In the genomic region with DNA sequence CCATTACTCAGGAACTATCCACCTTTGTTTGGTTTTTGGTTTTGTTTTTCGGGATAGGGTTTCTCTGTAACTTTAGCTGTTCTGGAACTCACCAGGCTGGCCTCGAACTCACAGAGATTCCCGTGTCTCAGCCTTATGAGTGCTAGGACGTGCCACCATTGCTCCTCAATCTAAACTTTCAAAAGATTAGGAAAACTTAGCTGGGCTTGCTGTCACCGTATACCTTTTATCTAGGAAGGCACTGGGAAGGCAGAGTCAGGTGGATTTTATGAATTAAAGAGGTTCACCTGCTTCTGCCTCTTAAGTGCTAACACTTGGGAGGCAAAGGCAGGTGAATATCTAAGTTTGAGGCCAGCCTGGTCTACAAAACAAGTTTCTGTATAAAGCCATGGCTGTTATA, we compare ENCODE assay signal across 8 mouse cellular contexts. TPM values are rescaled to one million over a fixed set of nuclear protein-coding genes. Genes with fewer than 3 reads are reported as not detected.
DNase-seq lines count a peak whose midpoint lies in the region; ATAC-seq and TF ChIP-seq lines count a peak whose summit lies in the region.

No protein-coding gene starts in this region.

- no peaks in the 10 kb centered on the region for H3K9me3 ChIP-seq in kidney, embryonic 15.5 days (replicated peaks)
- no peaks in the 10 kb centered on the region for H3K9me3 ChIP-seq in hindbrain, embryonic 14.5 days (ENCODE audit: control insufficient read depth, low read length)
- H3K9me3 ChIP-seq in midbrain, embryonic 14.5 days (ENCODE audit: control insufficient read depth, low read length), result no peaks in the 10 kb centered on the region

- peak overlapping the region; percentile 99 for H3K27ac ChIP-seq in kidney, embryonic 15.5 days
- H3K27ac ChIP-seq in cortical plate, adult 2 months (ENCODE audit: insufficient read depth, low read length), result 0 out of 2 replicates have a peak overlapping the region, but pooled peaks have one; percentile 97
- peak overlapping the region; percentile 99 for H3K27ac ChIP-seq in hindbrain, embryonic 14.5 days
- peak overlapping the region; percentile 95 for H3K27ac ChIP-seq in midbrain, embryonic 14.5 days (replicated peaks; ENCODE audit: low read depth, low read length)

- no peak for DNase-seq in kidney, adult 8-10 months
- DNase-seq in hindbrain, embryonic 14.5 days (ENCODE audit: low spot score), result no peak
- DNase-seq in midbrain, embryonic 14.5 days, result no peak
- DNase-seq in cerebellum, adult 11-12 months, result no peak
- DNase-seq in layer of hippocampus, adult 18-20 months (ENCODE audit: low spot score in 2 of 2), result no peak
- DNase-seq in yolk sac, embryonic 10.5 days (ENCODE audit: low spot score), result no peak

- H3K4me1 ChIP-seq in kidney, embryonic 15.5 days, result peaks cover 39% of the 10 kb centered on the region
- H3K4me1 ChIP-seq in cortical plate, adult 2 months (ENCODE audit: control insufficient read depth, insufficient read depth, low read length), result peaks cover 6% of the 10 kb centered on the region
- peaks cover 35% of the 10 kb centered on the region for H3K4me1 ChIP-seq in hindbrain, embryonic 14.5 days (replicated peaks; ENCODE audit: control insufficient read depth, insufficient read depth, low read length)
- peaks cover 30% of the 10 kb centered on the region for H3K4me1 ChIP-seq in midbrain, embryonic 14.5 days (ENCODE audit: control insufficient read depth, insufficient read depth, low read length)

- no peak for TF ChIP-seq POLR2A in cortical plate, adult 2 months (IDR thresholded peaks at IDR 0.05; ENCODE audit: extremely low read depth, insufficient read depth, low read length)

- no peak for ATAC-seq in kidney, embryonic 15.5 days (replicated peaks; ENCODE audit: low FRiP score)
- ATAC-seq in hindbrain, embryonic 14.5 days (ENCODE audit: low FRiP score), result no peak
- ATAC-seq in midbrain, embryonic 14.5 days (ENCODE audit: low FRiP score, low TSS enrichment), result no peak

- peak overlapping the region; percentile 99; the same call in 1 of the 2 replicates for H3K9ac ChIP-seq in kidney, embryonic 15.5 days
- H3K9ac ChIP-seq in hindbrain, embryonic 14.5 days, result peak overlapping the region; percentile 98
- peak overlapping the region; percentile 96 for H3K9ac ChIP-seq in midbrain, embryonic 14.5 days (replicated peaks; ENCODE audit: low read length)

- 36% methylated on average over 5 of the region's 5 CpGs for WGBS in kidney, embryonic 15.5 days
- WGBS in hindbrain, embryonic 14.5 days, result 51% methylated on average over 5 of the region's 5 CpGs
- 41% methylated on average over 5 of the region's 5 CpGs for WGBS in midbrain, embryonic 14.5 days

- no peak for TF ChIP-seq CTCF in cortical plate, adult 2 months (IDR thresholded peaks at IDR 0.05; ENCODE audit: extremely low read depth, insufficient read depth, low read length)

- peaks cover 13% of the 10 kb centered on the region for H3K36me3 ChIP-seq in kidney, embryonic 15.5 days
- no peaks in the 10 kb centered on the region; the same call in 1 of the 2 replicates for H3K36me3 ChIP-seq in hindbrain, embryonic 14.5 days (replicated peaks; ENCODE audit: control insufficient read depth, insufficient read depth)
- no peaks in the 10 kb centered on the region for H3K36me3 ChIP-seq in midbrain, embryonic 14.5 days (ENCODE audit: control insufficient read depth, insufficient read depth, low read length)

- H3K27me3 ChIP-seq in kidney, embryonic 15.5 days, result no peaks in the 10 kb centered on the region
- H3K27me3 ChIP-seq in hindbrain, embryonic 14.5 days (ENCODE audit: control insufficient read depth, insufficient read depth, low read length), result no peaks in the 10 kb centered on the region
- no peaks in the 10 kb centered on the region for H3K27me3 ChIP-seq in midbrain, embryonic 14.5 days (ENCODE audit: control insufficient read depth, insufficient read depth, low read length)

- peak overlapping the region; percentile 99 for H3K4me3 ChIP-seq in kidney, embryonic 15.5 days (replicated peaks)
- H3K4me3 ChIP-seq in cortical plate, adult 2 months (ENCODE audit: insufficient read depth, low read length), result no peak overlapping the region; the same call in 1 of the 2 replicates
- peak overlapping the region; percentile 96 for H3K4me3 ChIP-seq in hindbrain, embryonic 14.5 days (replicated peaks; ENCODE audit: low read length)
- peak overlapping the region; percentile 95 for H3K4me3 ChIP-seq in midbrain, embryonic 14.5 days (replicated peaks; ENCODE audit: low read depth, low read length)

- peak overlapping the region; percentile 69 for H3K4me2 ChIP-seq in kidney, embryonic 15.5 days
- peak overlapping the region; percentile 75 for H3K4me2 ChIP-seq in hindbrain, embryonic 14.5 days (replicated peaks)
- peak overlapping the region; percentile 73 for H3K4me2 ChIP-seq in midbrain, embryonic 14.5 days (ENCODE audit: low read length)

RNA-seq across cellular contexts. Expression of a gene that starts 0.8 kb away (rescaled TPM):
- polyA plus RNA-seq in kidney, embryonic 15.5 days (2015; fragmentation: Nextera tagmentation; extraction: Ambion mirVana), result 127 and 131 TPM in 2 replicates
- polyA plus RNA-seq in cortical plate, adult 2 months (2012; rRNA removed), result 138 and 160 TPM in 2 replicates
- polyA plus RNA-seq in hindbrain, embryonic 14.5 days (2014; fragmentation: Nextera tagmentation; extraction: Ambion mirVana), result 94.9 and 105 TPM in 2 replicates
- polyA plus RNA-seq in midbrain, embryonic 14.5 days (2014; fragmentation: Nextera tagmentation; extraction: Ambion mirVana), result 122 and 144 TPM in 2 replicates
- total RNA-seq in layer of hippocampus, adult 18-20 months (2021), result 100 to 1,000 TPM; 110 to 118 TPM

RNA-seq across cellular contexts. Expression of a gene that starts 5.2 kb away (rescaled TPM):
- polyA plus RNA-seq in kidney, embryonic 15.5 days (2015; fragmentation: Nextera tagmentation; extraction: Ambion mirVana), result 14.8 and 15.4 TPM in 2 replicates
- polyA plus RNA-seq in cortical plate, adult 2 months (2012; rRNA removed), result 160 and 165 TPM in 2 replicates
- 12.8 and 12.9 TPM in 2 replicates for polyA plus RNA-seq in hindbrain, embryonic 14.5 days (2014; fragmentation: Nextera tagmentation; extraction: Ambion mirVana)
- polyA plus RNA-seq in midbrain, embryonic 14.5 days (2014; fragmentation: Nextera tagmentation; extraction: Ambion mirVana), result 11.9 and 13.1 TPM in 2 replicates
- total RNA-seq in layer of hippocampus, adult 18-20 months (2021), result 100 to 1,000 TPM; 116 to 121 TPM

RNA-seq across cellular contexts. Expression of a gene that starts 41.0 kb away (rescaled TPM):
- not detected in 2 replicates for polyA plus RNA-seq in kidney, embryonic 15.5 days (2015; fragmentation: Nextera tagmentation; extraction: Ambion mirVana)
- polyA plus RNA-seq in cortical plate, adult 2 months (2012; rRNA removed), result not detected in 2 replicates
- polyA plus RNA-seq in hindbrain, embryonic 14.5 days (2014; fragmentation: Nextera tagmentation; extraction: Ambion mirVana), result 0.38 TPM in 1 of 2 replicates, not detected in the other
- polyA plus RNA-seq in midbrain, embryonic 14.5 days (2014; fragmentation: Nextera tagmentation; extraction: Ambion mirVana), result 0.50 and 0.57 TPM in 2 replicates
- total RNA-seq in layer of hippocampus, adult 18-20 months (2021), result not detected
